Mouse (Mus musculus): ENCODE results near the gene Tulp3.

Gene Tulp3

DNA sequence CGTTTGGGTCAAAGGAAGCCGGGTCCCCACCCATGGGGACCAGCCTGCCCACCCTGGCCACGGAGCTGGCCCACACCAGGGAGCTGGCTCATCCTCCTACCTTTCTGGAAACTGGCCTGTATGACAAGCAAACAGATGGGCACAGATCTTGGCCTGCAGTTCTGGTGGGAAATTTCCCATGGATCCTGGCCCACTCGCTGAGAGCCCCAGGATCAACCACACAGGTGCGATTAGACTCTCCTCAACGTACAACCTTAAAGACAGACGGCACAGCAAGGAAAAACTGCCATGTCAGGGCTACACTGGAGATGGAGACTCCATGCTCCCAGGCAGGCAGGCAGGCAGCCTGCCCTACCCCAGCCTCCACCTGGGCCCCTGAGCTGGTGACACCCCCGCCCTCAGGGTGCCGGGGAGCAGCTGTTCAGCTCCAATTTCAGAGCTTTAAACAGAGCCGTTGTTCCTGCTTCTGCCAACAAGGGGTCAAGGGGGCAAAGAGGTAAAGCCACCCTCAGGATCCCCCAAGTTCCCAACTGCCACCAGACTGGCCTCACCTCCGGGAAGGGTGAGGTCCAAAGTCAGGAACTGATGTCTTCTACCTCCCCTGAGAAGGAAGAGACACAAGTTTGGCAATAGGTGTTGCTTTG lies 58.8 kb downstream of the Tulp3 start:
- no peak for DNase-seq (ENCODE audit: low read depth, low spot score)

DNA sequence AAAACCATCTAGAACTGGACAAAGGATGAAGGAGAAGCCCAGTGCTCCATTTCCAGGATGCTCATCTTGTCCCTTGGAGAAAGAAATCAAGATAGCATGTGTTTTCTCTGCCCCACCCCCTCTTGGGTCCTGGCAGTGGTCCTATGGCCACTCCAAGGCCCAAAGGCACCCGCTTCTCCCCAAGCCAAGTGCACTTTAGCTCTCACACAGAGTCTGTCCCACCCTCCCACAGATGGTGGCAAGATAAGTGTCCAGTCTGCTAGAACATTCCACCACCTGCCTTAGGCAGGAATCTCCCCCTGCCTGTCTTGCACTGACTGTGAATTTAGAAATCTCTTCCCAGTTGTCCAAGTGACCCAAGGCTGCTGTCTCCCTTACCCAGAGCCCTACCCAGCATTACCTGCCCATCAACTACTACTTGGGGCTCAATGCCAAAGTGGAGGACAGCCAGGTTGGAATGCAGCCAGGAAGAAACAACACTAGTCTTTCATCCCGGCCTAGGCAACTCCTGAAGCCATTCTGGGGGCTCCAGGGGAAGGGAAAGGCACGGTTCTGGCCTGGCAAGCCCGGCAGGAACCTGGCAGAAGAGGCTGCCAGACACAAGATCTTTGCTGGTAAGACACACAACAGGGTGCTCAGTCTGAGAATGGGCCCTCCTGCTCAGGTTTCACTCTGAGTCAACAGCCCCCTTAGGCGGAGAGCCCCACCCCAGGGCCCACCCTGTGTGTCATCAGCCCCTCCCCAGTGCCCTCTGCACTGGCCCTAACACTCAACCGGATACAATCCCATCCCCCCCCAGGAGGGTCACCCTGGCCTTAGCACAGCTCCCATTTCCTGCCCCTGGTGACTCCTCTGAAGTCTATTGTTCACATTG lies 59.5 kb downstream of the Tulp3 start:
- no peak for DNase-seq (ENCODE audit: low read depth, low spot score)

DNA sequence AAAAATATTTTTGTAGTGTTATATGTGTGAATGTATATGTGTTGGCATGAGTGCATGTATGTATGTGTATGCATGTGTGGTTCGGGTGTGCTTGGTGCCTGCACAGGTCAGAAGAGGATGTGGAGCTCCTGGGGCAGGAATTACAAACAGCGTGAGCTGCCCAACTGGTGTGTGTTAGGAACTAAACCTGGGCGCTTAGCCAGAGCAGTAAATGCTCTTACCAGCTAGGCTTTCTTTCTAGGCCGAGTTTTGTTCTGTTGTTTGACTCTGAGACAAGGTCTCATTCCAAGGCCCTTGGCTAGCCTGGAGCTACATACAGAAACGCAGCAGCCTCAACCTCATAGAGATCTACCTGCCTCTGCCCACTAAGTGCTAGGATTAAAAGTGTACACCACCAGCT lies 64.4 kb downstream of the Tulp3 start:
- no peak for DNase-seq (ENCODE audit: low read depth, low spot score)

DNA sequence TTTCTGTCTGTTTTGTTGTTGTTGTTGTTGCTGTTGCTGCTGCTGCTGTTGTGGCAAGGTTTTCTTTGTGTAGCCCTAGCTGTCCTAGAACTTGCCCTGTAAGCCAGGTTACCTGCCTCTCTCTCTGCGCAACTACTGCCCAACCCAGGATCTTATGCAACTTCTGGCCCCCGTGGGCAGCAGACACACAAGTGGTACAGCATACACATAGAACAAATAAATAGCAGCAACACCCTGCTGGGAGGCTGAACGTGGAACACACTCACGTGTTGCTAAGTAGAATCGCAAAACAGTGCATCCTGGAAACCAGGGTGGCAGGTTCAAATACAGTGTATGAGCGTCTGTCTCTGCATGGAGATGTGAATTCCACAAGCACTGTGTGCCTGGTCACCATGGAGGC lies 67.0 kb downstream of the Tulp3 start:
- DNase-seq (ENCODE audit: low read depth, low spot score): no peak

DNA sequence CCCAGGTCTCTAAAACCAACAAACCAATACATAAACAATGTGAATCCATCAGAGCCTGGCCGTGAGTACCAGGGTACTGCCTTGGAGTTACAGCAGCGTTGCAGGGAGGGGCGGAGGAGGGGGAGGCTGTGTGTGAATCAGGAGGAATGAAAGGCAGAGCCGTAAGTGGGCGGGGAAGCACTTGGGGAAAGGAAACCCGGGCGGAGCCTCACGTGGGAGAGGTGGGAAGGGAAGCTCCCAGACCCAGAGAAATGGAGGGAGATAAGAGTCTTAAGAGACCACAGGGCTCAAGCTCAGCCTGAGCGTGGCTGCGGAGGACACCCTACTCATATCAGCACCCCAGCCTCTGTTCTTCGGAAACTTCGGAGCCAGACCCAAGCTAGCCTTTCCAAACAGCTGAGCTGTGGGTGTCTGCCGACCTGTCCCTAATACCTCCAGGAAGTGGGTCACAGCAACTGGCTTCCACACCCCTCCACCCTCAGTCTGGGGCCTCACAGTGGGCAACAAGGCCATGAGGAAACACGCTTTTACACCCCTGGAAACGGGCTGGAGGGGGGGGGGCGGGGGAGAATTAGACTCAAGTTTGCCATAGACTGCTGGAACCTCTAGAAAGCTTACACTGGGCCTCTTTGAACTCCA lies 69.7 kb downstream of the Tulp3 start:
- DNase-seq (ENCODE audit: low read depth, low spot score): peak; percentile 76

DNA sequence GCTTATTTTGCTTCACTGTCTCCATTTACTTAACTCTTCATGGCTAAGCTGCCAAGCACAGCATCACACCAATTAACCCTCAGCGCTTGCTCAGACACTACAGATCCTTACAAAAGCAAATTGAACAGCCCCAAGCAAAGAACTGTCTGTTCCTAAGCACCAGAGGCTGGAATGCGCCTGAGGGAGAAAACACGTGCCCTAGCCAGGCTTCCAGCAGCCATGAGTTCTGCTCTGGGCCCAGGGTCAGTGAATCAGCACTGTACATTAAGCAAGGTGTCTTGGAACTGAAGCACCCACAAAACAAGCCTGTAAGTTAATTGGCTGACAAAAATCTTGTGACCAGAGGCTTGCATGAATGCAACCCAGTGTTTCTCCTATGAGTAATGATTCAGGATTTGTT lies 73.5 kb downstream of the Tulp3 start:
- no peak for DNase-seq (ENCODE audit: low read depth, low spot score)

DNA sequence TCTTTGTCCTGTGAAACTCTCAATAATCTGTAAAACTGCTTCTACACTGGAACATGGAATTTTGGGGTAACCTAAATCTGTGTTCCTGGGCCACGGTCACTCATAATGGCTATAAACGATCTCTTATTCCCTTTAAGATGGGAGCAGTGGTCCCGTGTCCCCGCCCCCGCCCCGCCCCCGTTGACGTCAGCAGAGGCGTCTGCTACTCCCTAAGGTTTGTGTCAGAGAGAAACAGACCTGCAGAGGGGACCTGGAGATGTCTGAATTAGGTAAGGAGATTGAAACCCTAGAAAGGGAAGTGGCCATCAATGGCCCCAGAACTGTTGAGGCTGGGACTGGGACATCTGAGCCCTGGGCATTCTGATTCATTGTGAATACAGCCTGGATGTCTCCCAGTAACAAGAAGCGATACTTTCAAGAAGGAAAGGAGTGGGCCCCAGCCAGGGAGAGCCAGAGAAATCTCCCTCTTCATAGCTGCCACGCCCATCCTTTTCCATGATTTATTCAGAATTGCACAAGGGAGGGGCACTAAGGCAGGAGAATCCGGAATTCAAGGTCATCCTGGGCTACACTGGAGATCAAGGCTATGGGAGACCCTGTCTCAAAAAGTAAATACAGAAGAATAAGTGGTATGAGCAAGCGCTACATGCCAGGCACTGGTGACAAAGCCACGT lies 75.0 kb downstream of the Tulp3 start:
- DNase-seq (ENCODE audit: low read depth, low spot score): no peak

DNA sequence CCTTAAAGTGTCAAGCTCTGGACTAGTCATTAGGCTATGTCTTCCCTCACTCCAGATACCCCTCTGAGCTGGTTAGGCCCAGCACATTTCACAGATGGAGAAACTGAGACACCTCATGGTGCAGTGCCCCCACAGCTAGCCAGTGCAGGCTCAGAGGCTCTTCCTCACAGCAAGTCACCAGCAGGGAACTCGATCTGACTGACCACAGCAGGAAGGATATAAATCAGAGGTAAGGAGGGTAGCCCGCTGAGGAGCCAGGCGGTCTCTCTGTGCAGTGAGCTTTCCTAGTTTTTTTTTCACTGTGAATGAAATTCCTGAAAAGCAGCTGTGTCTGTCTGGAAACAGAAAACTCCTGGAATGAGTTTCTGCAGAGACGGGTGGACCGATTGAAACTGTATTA lies 76.0 kb downstream of the Tulp3 start:
- DNase-seq (ENCODE audit: low read depth, low spot score): no peak

DNA sequence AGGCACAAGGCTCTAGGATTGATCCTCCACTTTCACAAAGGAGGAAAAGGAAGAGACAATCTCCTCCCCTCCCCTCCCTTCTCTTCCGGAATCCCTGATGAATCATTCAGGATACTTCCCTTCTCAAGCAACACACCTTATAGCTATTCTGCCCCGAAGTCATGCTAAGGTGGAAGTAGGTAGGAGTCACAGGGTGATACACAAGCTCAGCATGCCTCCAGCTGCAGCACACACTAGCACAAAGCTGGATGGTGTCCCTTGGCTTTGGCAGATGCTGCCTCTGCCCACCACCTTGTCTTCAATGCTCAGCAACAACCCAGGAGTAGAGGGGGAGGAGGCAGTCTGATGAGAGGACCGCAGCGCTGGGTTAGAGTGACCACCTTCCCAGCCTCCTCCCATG lies 76.6 kb downstream of the Tulp3 start:
- DNase-seq (ENCODE audit: low read depth, low spot score): no peak

DNA sequence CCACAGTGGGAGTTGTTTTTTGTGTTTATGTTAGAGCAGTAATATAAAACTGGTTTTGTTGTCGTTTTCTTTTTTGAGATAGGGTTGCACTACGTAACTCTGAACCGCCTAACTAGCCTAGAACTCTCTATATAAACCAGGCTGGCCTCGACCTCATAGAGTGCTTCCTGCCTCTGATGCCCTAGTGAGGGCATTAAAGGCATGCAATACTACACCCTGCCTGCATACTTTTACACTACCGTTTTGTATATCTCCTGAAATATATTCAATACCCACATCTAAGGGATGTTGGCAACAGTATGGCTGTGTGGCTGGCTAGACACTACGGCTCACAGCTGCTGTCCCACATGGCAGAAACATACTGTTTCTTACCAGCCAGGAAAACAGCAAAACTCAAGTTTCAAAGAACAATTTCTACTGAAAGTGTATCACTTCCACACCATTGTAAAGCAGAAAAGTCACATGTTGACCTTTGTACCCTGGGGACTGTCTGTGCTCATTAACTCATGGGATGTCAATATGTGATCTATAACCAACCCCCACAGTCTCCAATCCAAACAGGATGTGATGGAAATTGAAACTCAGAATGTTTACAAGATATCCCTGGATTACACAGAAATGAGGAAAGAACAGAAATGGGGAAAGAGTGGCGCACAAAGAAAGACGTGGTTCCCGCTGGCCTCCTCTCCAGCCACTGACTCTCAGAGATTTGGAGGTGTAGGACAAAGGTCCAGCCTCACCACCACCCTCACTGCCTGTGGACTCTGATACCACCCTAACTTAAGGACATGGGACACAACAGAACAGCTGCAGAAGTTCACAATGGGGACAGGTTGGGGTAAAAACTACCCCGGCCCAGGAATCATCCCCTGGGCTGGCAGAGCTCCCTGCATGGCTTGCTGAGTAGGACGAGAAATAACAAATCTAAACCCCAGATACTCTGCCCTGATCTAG lies 78.2 kb downstream of the Tulp3 start:
- no peak for DNase-seq (ENCODE audit: low read depth, low spot score)

DNA sequence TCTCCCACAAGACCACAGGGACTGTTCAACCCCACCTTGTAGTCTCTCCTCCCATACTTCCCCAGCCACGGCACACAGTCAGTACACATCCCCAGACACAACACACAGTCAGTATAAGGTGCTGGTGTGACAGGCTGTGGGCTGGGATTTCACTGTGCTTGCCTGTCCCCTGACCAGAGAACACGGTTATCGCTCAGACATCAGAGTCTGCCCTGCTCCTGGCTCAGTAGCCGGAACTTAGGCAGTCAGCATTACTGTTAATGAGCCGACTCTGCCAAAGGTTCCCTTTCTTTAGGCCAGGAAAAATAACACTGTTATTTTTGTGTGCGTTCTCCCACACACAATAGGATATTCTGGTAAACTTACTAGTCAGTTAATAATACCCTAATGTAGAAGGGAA lies 79.3 kb downstream of the Tulp3 start:
- DNase-seq (ENCODE audit: low read depth, low spot score): no peak

DNA sequence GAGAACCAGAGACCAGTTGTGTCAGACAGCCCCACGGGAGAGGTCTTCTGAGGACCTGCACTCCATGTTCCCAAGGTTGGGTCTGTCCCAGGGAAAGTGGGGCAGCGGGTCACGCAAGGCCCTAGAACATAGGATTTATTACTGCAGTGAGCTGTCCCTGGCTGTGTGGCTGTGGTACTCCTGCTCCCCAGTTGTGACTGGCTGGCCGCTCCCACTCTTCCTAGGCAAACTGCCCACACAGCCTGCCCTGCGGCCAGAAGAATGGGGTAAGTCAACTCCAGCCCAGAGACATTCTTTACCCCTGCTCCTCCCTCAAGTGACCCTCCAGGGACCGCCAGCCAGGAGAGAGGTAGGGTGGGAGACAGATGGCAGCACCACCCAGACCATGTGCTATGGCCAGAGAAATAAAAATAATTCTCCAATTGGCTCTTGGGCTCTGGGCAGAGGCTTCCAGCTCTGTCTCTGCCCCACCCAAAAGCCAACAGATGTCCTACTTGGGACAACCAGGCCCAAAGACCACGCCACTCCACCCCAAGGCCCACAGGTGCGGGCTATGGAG lies 80.1 kb downstream of the Tulp3 start:
- DNase-seq (ENCODE audit: low read depth, low spot score): no peak

DNA sequence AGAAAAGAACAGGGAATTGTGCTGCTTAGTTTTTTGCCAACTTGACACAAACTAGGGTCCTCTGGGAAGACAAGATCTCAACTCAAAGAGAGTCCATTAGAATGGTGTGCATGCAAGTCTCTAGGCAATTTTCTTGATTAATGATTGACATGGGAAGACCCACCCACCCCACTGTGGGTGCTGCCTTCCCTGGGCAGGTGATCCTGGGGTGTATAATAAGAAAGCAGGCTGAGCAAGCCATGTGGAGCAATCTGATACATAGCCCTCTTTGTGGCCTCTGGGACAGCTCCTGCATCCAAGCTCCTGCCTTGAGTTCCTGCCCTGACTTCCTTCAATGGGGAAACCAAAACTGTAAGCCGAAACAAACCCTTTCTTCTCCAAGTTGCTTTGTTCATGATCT lies 82.1 kb downstream of the Tulp3 start:
- DNase-seq (ENCODE audit: low read depth, low spot score): no peak

DNA sequence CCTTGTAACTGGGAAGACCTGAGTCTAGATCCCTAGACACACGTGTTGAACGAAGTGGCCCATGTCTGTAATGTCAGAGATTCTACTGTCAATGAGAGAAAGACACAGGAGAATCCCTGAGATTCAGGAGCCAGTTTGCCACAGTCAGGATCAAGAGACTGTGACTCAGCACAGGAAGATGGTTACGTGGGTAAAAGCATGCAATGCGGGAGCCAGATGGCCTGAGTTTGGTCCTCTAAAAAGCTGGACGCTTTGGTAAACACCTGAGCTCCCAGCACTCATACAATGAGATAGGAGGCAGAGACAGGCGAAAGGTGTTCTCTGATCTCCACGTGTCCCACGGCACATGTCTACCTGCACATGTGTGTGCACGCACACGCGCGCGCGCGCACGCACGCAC lies 82.9 kb downstream of the Tulp3 start:
- no peak for DNase-seq (ENCODE audit: low read depth, low spot score)
